Mouse (Mus musculus) cortical plate, adult 2 months (tissue): ENCODE measurements at regions not wholly inside any gene's neighbourhood (a gene's known extent, or its start where the extent isn't known, plus 50 kb on each side); places are given as distances from the start of the nearest gene placed in this dataset.

Experiments
- H3K27ac ChIP-seq: fragments of 200-500 bp; 2 replicates; pipeline ENCODE4 v1.5.1; 2012; ENCODE audit warnings: low read length, control low read depth, inconsistent platforms; ENCODE audit not compliant: insufficient read depth
- H3K4me1 ChIP-seq: fragments of 200-500 bp; 2 replicates; pipeline ENCODE4 v1.6.1; 2011; ENCODE audit warnings: low read length; ENCODE audit not compliant: control insufficient read depth, insufficient read depth
- H3K4me3 ChIP-seq: fragments of 200-500 bp; 2 replicates; pipeline ENCODE4 v1.5.1; 2011; ENCODE audit warnings: mild to moderate bottlenecking, low read length, control low read depth; ENCODE audit not compliant: insufficient read depth
- CTCF ChIP-seq: fragments of 200-500 bp; IDR thresholded peaks from 2 replicates; pipeline ENCODE4 v1.5.1; 2011; ENCODE audit warnings: mild to moderate bottlenecking, control low read depth, low read length; ENCODE audit not compliant: insufficient read depth; ENCODE audit errors: extremely low read depth
- POLR2A ChIP-seq: fragments of 200-500 bp; IDR thresholded peaks from 2 replicates; pipeline ENCODE4 v1.6.1; 2011; ENCODE audit warnings: mild to moderate bottlenecking, low read length, control low read depth; ENCODE audit not compliant: insufficient read depth; ENCODE audit errors: extremely low read depth

GRCm38 (mm10) chr7:133441169-133441568, 160.8 kb downstream of the Tex36 start:
- TF ChIP-seq CTCF (no peak), POLR2A (no peak)
- no peak overlapping the region for H3K27ac ChIP-seq
- H3K4me3 ChIP-seq, result no peak overlapping the region

GRCm38 (mm10) chr7:133440711-133441110, 161.2 kb downstream of the Tex36 start:
- H3K4me3 ChIP-seq, result no peak overlapping the region
- H3K27ac ChIP-seq, result no peak overlapping the region
- no peak for TF ChIP-seq CTCF
- no peak for TF ChIP-seq POLR2A
- no peaks in the 10 kb centered on the region; the same call in 1 of the 2 replicates for H3K4me1 ChIP-seq

More at GRCm38 (mm10) chr7:133441169-133441568, 160.8 kb downstream of the Tex36 start:
- no peaks in the 10 kb centered on the region; the same call in 1 of the 2 replicates for H3K4me1 ChIP-seq

- Histone ChIP-seq H3K4me3 (no peak overlapping the region), H3K27ac (no peak overlapping the region), H3K4me1 (no peaks in the 10 kb centered on the region; the same call in 1 of the 2 replicates)
- TF ChIP-seq CTCF (no peak), POLR2A (no peak)
Observed at GRCm38 (mm10) chr7:133440086-133440485, 161.9 kb downstream of the Tex36 start.

GRCm38 (mm10) chr7:133438631-133439030, 163.3 kb downstream of the Tex36 start:
- no peak overlapping the region for H3K27ac ChIP-seq
- no peaks in the 10 kb centered on the region; the same call in 1 of the 2 replicates for H3K4me1 ChIP-seq
- TF ChIP-seq CTCF, result no peak
- no peak for TF ChIP-seq POLR2A
- H3K4me3 ChIP-seq, result no peak overlapping the region

GRCm38 (mm10) chr7:133437866-133438265, 164.1 kb downstream of the Tex36 start:
- Histone ChIP-seq H3K27ac (no peak overlapping the region), H3K4me1 (no peaks in the 10 kb centered on the region; the same call in 1 of the 2 replicates), H3K4me3 (no peak overlapping the region)
- no peak for TF ChIP-seq CTCF
- no peak for TF ChIP-seq POLR2A

GRCm38 (mm10) chr7:133435596-133436357, 166.2 kb downstream of the Tex36 start:
- H3K27ac ChIP-seq, result no peak overlapping the region
- TF ChIP-seq CTCF (no peak), POLR2A (no peak)
- H3K4me3 ChIP-seq, result no peak overlapping the region
- H3K4me1 ChIP-seq, result no peaks in the 10 kb centered on the region

- no peak overlapping the region for H3K4me3 ChIP-seq
- no peak overlapping the region for H3K27ac ChIP-seq
- TF ChIP-seq POLR2A, result no peak
- TF ChIP-seq CTCF, result no peak
- no peaks in the 10 kb centered on the region for H3K4me1 ChIP-seq
Observed at GRCm38 (mm10) chr7:133434027-133434820, 167.7 kb downstream of the Tex36 start.

GRCm38 (mm10) chr7:133432343-133432742, 169.6 kb downstream of the Tex36 start:
- TF ChIP-seq POLR2A, result no peak
- TF ChIP-seq CTCF, result no peak
- Histone ChIP-seq H3K4me3 (no peak overlapping the region), H3K4me1 (no peaks in the 10 kb centered on the region), H3K27ac (no peak overlapping the region)

- Histone ChIP-seq H3K4me3 (no peak overlapping the region), H3K27ac (no peak overlapping the region), H3K4me1 (no peaks in the 10 kb centered on the region)
- TF ChIP-seq CTCF (no peak), POLR2A (no peak)
Observed at GRCm38 (mm10) chr7:133402072-133402471, 199.9 kb downstream of the Tex36 start.

- TF ChIP-seq POLR2A (no peak), CTCF (no peak)
- Histone ChIP-seq H3K4me1 (no peaks in the 10 kb centered on the region), H3K4me3 (no peak overlapping the region), H3K27ac (no peak overlapping the region)
Observed at GRCm38 (mm10) chr7:133400691-133401090, 201.3 kb downstream of the Tex36 start.
